Mouse (Mus musculus): ENCODE measurements around the gene Actrt2. TPM values are rescaled to one million over a fixed set of nuclear protein-coding genes. Genes with fewer than 3 reads are reported as not detected.

The Actrt2 gene
- polyA plus RNA-seq, 1 experiment, result not detected

DNA sequence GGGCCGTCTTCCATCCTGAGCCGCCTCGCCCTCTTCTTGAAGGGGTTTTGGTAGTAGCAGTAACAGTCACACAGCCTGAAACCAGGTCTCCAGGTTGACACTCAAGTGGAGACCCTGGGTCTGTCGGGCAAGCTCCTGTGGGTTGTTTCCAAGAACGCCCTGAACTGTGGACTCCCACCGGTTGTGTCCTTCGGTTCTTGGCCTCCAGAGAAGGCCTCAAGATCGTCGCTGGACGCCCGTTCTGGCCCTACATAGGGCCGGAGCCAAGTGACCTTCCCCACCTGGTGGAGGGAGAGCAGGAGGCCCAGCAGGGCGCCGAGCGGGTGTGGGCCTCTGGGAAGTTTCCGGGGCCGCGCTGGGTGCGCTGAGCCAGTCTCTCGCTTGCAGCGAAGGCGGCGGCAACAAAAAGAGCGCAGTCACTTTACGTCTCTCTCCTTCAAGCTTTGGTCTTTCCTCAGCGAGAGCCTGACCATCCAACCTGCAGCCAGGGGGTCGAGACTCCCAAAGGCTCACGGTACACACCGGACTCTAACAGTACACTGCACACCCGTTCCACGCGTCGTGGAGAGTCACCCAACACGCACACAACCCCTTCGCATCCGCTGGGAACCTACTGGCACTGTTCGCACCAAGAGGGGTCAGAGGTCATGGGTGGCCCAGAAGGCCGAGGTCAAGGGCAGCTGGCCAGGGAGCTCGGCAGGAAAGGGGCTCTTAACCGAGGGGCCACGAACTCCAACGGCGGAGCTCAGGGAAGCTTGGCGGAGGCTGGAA is 33.0 kb downstream of the Actrt2 start:
- H3K4me1 ChIP-seq (ENCODE audit: control insufficient read depth, insufficient read depth, low read length), result no peaks in the 10 kb centered on the region
- TF ChIP-seq EP300 (IDR thresholded peaks at IDR 0.05; ENCODE audit: insufficient read depth, low read depth, low read length) (no peak), POLR2A (IDR thresholded peaks at IDR 0.05; ENCODE audit: insufficient read depth, low read length) (no peak), CTCF (IDR thresholded peaks at IDR 0.05; ENCODE audit: low read depth, low read length) (no peak)
- H3K9ac ChIP-seq (ENCODE audit: low read depth, poor library complexity, severe bottlenecking), result peak overlapping the region; percentile 89
- H3K4me3 ChIP-seq (ENCODE audit: low read depth, low read length), result peak overlapping the region; percentile 31
- no peak overlapping the region for H3K27ac ChIP-seq (ENCODE audit: insufficient read depth, low read length)
- peaks cover 29% of the 10 kb centered on the region for H3K27me3 ChIP-seq (ENCODE audit: control insufficient read depth, insufficient read depth, low read length, poor library complexity, severe bottlenecking)
- no peaks in the 10 kb centered on the region for H3K9me3 ChIP-seq (replicated peaks; ENCODE audit: control insufficient read depth, insufficient read depth, low read length, poor library complexity, severe bottlenecking)
- no peaks in the 10 kb centered on the region for H3K36me3 ChIP-seq (ENCODE audit: control insufficient read depth, insufficient read depth, low read length, poor library complexity, severe bottlenecking)

DNA sequence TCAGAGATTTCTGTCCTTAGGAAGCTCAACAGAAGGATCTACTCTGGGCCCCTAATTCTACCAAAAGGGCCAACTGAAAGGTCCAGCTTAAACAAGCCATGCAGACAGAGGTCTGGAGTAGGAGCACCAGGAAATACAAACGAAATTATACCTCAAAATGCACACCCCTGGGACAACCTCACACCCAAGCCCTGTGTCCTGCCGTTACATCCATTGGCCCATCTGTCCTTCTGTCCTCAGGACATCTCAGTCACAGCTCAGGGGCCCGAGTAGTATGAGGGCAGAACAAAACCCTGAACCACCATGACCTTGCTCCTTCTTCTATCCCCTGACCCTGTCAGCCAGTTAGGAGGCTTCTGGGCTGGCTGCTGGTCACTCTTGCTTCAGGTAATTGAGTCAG is 33.7 kb downstream of the Actrt2 start:
- Histone ChIP-seq H3K36me3 (ENCODE audit: control insufficient read depth, insufficient read depth, low read length, poor library complexity, severe bottlenecking) (no peaks in the 10 kb centered on the region), H3K4me1 (ENCODE audit: control insufficient read depth, insufficient read depth, low read length) (no peaks in the 10 kb centered on the region), H3K9ac (ENCODE audit: low read depth, poor library complexity, severe bottlenecking) (no peak overlapping the region), H3K9me3 (replicated peaks; ENCODE audit: control insufficient read depth, insufficient read depth, low read length, poor library complexity, severe bottlenecking) (no peaks in the 10 kb centered on the region), H3K4me3 (ENCODE audit: low read depth, low read length) (no peak overlapping the region), H3K27ac (ENCODE audit: insufficient read depth, low read length) (no peak overlapping the region), H3K27me3 (ENCODE audit: control insufficient read depth, insufficient read depth, low read length, poor library complexity, severe bottlenecking) (peaks cover 26% of the 10 kb centered on the region)
- TF ChIP-seq CTCF (IDR thresholded peaks at IDR 0.05; ENCODE audit: low read depth, low read length), result no peak
- no peak for TF ChIP-seq POLR2A (IDR thresholded peaks at IDR 0.05; ENCODE audit: insufficient read depth, low read length)
- TF ChIP-seq EP300 (IDR thresholded peaks at IDR 0.05; ENCODE audit: insufficient read depth, low read depth, low read length), result no peak

DNA sequence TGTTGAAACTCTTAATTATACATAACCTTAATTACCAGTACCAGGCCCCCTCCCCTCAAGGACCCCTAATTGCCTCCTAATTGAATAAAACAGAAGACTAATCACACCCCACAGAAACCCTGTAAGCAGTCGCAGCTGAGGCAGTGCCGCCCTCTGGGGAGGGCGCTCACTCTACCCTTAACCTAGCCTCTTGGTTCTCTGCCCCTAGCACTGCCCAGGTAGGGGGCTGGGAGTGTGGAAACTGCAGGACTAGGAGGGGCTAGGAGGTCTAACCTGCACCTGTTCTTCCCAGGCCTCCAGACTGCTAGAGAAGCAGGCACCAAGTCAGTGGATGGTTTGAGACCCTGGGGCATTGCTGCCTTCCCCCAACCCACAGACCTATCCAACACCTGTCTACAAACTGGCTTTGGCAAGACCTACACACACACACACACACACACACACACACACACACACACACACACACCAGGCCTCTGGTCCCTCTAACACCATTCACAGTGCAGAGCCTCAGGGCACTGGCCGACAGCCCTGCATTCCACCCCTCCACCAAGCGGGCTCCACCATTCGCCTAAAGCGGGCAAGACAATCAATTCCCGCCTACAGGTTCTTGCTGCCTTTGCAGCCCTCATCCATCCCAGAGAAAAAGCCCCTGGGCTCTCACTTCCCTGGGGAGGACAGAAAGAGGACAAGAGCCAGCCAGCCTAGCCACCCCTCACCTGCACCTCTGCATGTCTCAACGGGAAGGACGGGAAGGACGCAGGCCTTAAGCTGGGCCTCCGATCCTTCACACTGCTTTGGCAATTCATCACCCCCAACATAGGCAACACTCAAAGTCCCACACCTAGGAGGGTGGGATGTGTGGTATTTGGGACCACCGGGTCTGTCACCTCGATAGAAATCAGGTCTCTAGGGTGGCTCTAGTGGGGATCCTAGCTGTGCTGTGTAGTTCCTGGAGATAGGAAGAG is 34.6 kb downstream of the Actrt2 start:
- H3K4me3 ChIP-seq (ENCODE audit: low read depth, low read length), result no peak overlapping the region
- no peaks in the 10 kb centered on the region for H3K4me1 ChIP-seq (ENCODE audit: control insufficient read depth, insufficient read depth, low read length)
- no peaks in the 10 kb centered on the region for H3K36me3 ChIP-seq (ENCODE audit: control insufficient read depth, insufficient read depth, low read length, poor library complexity, severe bottlenecking)
- H3K27ac ChIP-seq (ENCODE audit: insufficient read depth, low read length), result no peak overlapping the region
- no peak overlapping the region for H3K9ac ChIP-seq (ENCODE audit: low read depth, poor library complexity, severe bottlenecking)
- peaks cover 23% of the 10 kb centered on the region for H3K27me3 ChIP-seq (ENCODE audit: control insufficient read depth, insufficient read depth, low read length, poor library complexity, severe bottlenecking)
- no peak for TF ChIP-seq POLR2A (IDR thresholded peaks at IDR 0.05; ENCODE audit: insufficient read depth, low read length)
- no peak for TF ChIP-seq EP300 (IDR thresholded peaks at IDR 0.05; ENCODE audit: insufficient read depth, low read depth, low read length)
- no peak for TF ChIP-seq CTCF (IDR thresholded peaks at IDR 0.05; ENCODE audit: low read depth, low read length)
- no peaks in the 10 kb centered on the region for H3K9me3 ChIP-seq (replicated peaks; ENCODE audit: control insufficient read depth, insufficient read depth, low read length, poor library complexity, severe bottlenecking)

DNA sequence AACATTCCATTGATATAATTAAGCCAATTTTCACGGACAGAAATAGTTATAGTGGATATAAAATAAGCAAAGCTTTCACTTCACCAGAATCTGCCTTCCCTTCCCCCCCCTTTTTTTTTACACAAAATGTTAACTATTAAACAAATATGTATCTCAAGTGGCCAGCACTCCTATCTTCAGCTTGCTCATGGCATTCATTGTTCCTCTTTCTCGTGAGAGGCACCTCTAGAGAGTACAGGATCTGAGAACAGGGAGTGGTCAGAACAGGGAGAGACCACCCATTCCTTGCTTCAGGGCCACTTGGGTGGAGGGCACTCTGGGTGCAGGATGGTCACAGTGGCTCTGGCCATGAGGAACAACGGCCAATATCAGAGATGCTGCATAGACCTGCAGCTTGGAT is 36.9 kb downstream of the Actrt2 start:
- no peak overlapping the region for H3K9ac ChIP-seq (ENCODE audit: low read depth, poor library complexity, severe bottlenecking)

DNA sequence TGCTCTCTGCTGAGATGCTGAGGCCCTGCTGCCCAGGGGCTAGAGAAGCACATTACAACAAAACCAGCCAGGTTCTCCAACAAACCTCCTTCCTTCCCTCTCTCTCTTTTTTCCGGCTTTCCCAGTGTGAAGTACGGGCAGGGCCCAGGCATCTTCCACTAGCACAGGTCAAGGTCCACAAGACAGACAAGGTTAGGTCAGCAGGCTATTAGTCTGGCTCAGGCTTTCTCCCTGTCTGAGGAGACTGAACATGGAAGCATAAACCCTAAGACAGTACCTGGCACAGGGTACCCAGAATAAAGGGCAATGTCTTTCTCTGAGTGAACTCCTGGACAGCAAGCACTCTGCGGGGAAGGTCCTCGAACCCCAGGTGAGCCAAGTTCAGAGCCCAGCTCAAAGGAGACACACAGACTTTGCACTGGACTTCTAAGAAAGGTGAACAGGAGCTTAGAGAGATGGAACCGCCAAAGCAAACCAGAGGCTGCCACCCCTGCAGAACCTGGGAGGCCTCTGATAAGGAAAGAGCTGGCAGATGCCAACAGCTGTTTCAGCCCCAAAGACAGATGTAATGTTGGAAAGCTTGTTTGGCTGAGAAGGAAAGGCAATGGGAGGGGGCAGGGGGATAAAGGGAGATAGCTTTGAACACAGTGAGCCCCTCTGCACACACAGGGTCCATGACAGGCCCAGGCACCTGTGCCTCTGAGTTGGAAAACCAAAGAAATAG is 40.1 kb downstream of the Actrt2 start:
- no peak overlapping the region for H3K4me3 ChIP-seq (ENCODE audit: low read depth, low read length)
- no peaks in the 10 kb centered on the region for H3K9me3 ChIP-seq (replicated peaks; ENCODE audit: control insufficient read depth, insufficient read depth, low read length, poor library complexity, severe bottlenecking)
- H3K27ac ChIP-seq (ENCODE audit: insufficient read depth, low read length), result no peak overlapping the region
- H3K27me3 ChIP-seq (ENCODE audit: control insufficient read depth, insufficient read depth, low read length, poor library complexity, severe bottlenecking), result no peaks in the 10 kb centered on the region
- TF ChIP-seq CTCF (IDR thresholded peaks at IDR 0.05; ENCODE audit: low read depth, low read length), result no peak
- TF ChIP-seq EP300 (IDR thresholded peaks at IDR 0.05; ENCODE audit: insufficient read depth, low read depth, low read length), result no peak
- no peak for TF ChIP-seq POLR2A (IDR thresholded peaks at IDR 0.05; ENCODE audit: insufficient read depth, low read length)
- no peaks in the 10 kb centered on the region for H3K4me1 ChIP-seq (ENCODE audit: control insufficient read depth, insufficient read depth, low read length)
- no peak overlapping the region for H3K9ac ChIP-seq (ENCODE audit: low read depth, poor library complexity, severe bottlenecking)
- H3K36me3 ChIP-seq (ENCODE audit: control insufficient read depth, insufficient read depth, low read length, poor library complexity, severe bottlenecking), result no peaks in the 10 kb centered on the region

More for the DNA sequence above, 36.9 kb downstream of the Actrt2 start:
- H3K36me3 ChIP-seq (ENCODE audit: control insufficient read depth, insufficient read depth, low read length, poor library complexity, severe bottlenecking), result no peaks in the 10 kb centered on the region
- H3K4me3 ChIP-seq (ENCODE audit: low read depth, low read length), result no peak overlapping the region
- H3K9me3 ChIP-seq (replicated peaks; ENCODE audit: control insufficient read depth, insufficient read depth, low read length, poor library complexity, severe bottlenecking), result no peaks in the 10 kb centered on the region
- TF ChIP-seq CTCF (IDR thresholded peaks at IDR 0.05; ENCODE audit: low read depth, low read length) (no peak), EP300 (IDR thresholded peaks at IDR 0.05; ENCODE audit: insufficient read depth, low read depth, low read length) (no peak), POLR2A (IDR thresholded peaks at IDR 0.05; ENCODE audit: insufficient read depth, low read length) (no peak)
- no peak overlapping the region for H3K27ac ChIP-seq (ENCODE audit: insufficient read depth, low read length)
- H3K4me1 ChIP-seq (ENCODE audit: control insufficient read depth, insufficient read depth, low read length), result no peaks in the 10 kb centered on the region
- peaks cover 8% of the 10 kb centered on the region for H3K27me3 ChIP-seq (ENCODE audit: control insufficient read depth, insufficient read depth, low read length, poor library complexity, severe bottlenecking)

Data from ES-Bruce4 (cell line).